Mouse (Mus musculus) frontal cortex, adult (tissue): ENCODE measurements around the gene Ehd1.

Experiments
- ATAC-seq: cut with Nextera tagmentation; 2 replicates; pipeline ENCODE4 v1.9.2; 2017; ENCODE audit warnings: mild to moderate bottlenecking, moderate library complexity, mixed read lengths; ENCODE audit not compliant: low TSS enrichment

The Ehd1 gene

GRCm38 (mm10) chr19:6276426-6277421, at the start of gene Ehd1:
TSS of gene Ehd1 (plus strand) at chr19:6276725.
- ATAC-seq, result peak; percentile 95

- no peak for ATAC-seq
Measured at GRCm38 (mm10) chr19:6226763-6227162, 49.8 kb upstream of the Ehd1 start.

GRCm38 (mm10) chr19:6227864-6228263, 48.7 kb upstream of the Ehd1 start:
- ATAC-seq, result no peak

GRCm38 (mm10) chr19:6230411-6230810, 46.1 kb upstream of the Ehd1 start:
- no peak for ATAC-seq

GRCm38 (mm10) chr19:6231036-6231435, 45.5 kb upstream of the Ehd1 start:
- ATAC-seq, result no peak

GRCm38 (mm10) chr19:6233647-6234046, 42.9 kb upstream of the Ehd1 start:
- ATAC-seq, result no peak

- ATAC-seq, result no peak
Measured at GRCm38 (mm10) chr19:6234337-6235083, 42.0 kb upstream of the Ehd1 start.

- peak; percentile 81 for ATAC-seq
Measured at GRCm38 (mm10) chr19:6235084-6236052, 41.2 kb upstream of the Ehd1 start, which contains the start of gene Ppp2r5b. TSS of gene Ppp2r5b (minus strand) at chr19:6235872.

- ATAC-seq, result peak; percentile 93
Measured at GRCm38 (mm10) chr19:6236053-6236441, 40.5 kb upstream of the Ehd1 start.

- no peak for ATAC-seq
Measured at GRCm38 (mm10) chr19:6236842-6237241, 39.7 kb upstream of the Ehd1 start.

GRCm38 (mm10) chr19:6238740-6239139, 37.8 kb upstream of the Ehd1 start:
- no peak for ATAC-seq

GRCm38 (mm10) chr19:6240136-6240535, 36.4 kb upstream of the Ehd1 start:
- no peak for ATAC-seq

GRCm38 (mm10) chr19:6240725-6241124, 35.8 kb upstream of the Ehd1 start:
- no peak for ATAC-seq

- ATAC-seq, result peak; percentile 88
Measured at GRCm38 (mm10) chr19:6241274-6242107, 35.0 kb upstream of the Ehd1 start, which contains the start of gene Atg2a. TSS of gene Atg2a (plus strand) at chr19:6241668.

- ATAC-seq, result 0 out of 2 replicates have a peak, but pooled peaks have one; percentile 10
Measured at GRCm38 (mm10) chr19:6242281-6242680, 34.2 kb upstream of the Ehd1 start.

- ATAC-seq, result no peak
Measured at GRCm38 (mm10) chr19:6243226-6243625, 33.3 kb upstream of the Ehd1 start.

GRCm38 (mm10) chr19:6245806-6246205, 30.7 kb upstream of the Ehd1 start:
- ATAC-seq, result no peak

- no peak for ATAC-seq
Measured at GRCm38 (mm10) chr19:6247526-6248300, 28.8 kb upstream of the Ehd1 start.

GRCm38 (mm10) chr19:6253021-6253420, 23.5 kb upstream of the Ehd1 start:
- ATAC-seq, result no peak

GRCm38 (mm10) chr19:6260428-6260827, 16.1 kb upstream of the Ehd1 start:
- no peak for ATAC-seq
